Mouse (Mus musculus): ENCODE results near the gene Sh3bgrl. TPM values are rescaled to one million over a fixed set of nuclear protein-coding genes. Genes with fewer than 3 reads are reported as not detected.

Gene Sh3bgrl
- polyA plus RNA-seq, 1 experiment: 42.1 TPM

- Histone ChIP-seq H3K4me3 (replicated peaks; ENCODE audit: control insufficient read depth, low read depth, low read length) (no peak overlapping the region), H3K27ac (ENCODE audit: control insufficient read depth, insufficient read depth, low read depth, low read length, poor library complexity) (no peak overlapping the region), H3K4me1 (ENCODE audit: control insufficient read depth, insufficient read depth, low read length) (no peaks in the 10 kb centered on the region)
- TF ChIP-seq CTCF (IDR thresholded peaks at IDR 0.05; ENCODE audit: control insufficient read depth, insufficient read depth, low read length) (no peak), POLR2A (IDR thresholded peaks at IDR 0.05; ENCODE audit: borderline replicate concordance, control insufficient read depth, low read depth, low read length) (no peak)
- 83% methylated on average over 2 of the region's 2 CpGs for WGBS
These were observed 41.7 kb downstream of the Sh3bgrl start for GRCm38 (mm10) chrX:109136820-109137219.

DNA sequence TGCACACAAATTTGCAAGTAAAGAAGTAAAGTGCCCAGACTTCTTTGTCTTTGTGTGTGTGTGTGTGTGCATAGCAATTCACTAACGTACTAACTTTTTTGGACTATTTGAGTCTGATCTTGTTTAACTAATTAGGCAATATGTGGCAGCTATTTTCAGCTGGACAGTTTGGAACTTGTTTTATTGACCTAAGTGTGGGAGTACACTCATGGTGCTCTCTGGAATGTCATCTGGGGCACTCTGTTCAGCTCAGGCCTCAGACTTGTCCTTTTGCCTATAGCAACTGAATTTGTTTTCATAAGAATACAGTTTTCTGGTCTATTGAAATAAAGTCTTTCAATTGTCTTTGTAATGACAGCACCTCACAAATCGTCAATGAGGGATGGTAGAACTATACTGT lies 42.1 kb downstream of the Sh3bgrl start:
- H3K4me1 ChIP-seq (ENCODE audit: control insufficient read depth, insufficient read depth, low read length): no peaks in the 10 kb centered on the region
- no peak for TF ChIP-seq CTCF (IDR thresholded peaks at IDR 0.05; ENCODE audit: control insufficient read depth, insufficient read depth, low read length)
- TF ChIP-seq POLR2A (IDR thresholded peaks at IDR 0.05; ENCODE audit: borderline replicate concordance, control insufficient read depth, low read depth, low read length): no peak
- no peak overlapping the region for H3K27ac ChIP-seq (ENCODE audit: control insufficient read depth, insufficient read depth, low read depth, low read length, poor library complexity)
- 72% methylated on average over 2 of the region's 2 CpGs for WGBS
- no peak overlapping the region for H3K4me3 ChIP-seq (replicated peaks; ENCODE audit: control insufficient read depth, low read depth, low read length)

DNA sequence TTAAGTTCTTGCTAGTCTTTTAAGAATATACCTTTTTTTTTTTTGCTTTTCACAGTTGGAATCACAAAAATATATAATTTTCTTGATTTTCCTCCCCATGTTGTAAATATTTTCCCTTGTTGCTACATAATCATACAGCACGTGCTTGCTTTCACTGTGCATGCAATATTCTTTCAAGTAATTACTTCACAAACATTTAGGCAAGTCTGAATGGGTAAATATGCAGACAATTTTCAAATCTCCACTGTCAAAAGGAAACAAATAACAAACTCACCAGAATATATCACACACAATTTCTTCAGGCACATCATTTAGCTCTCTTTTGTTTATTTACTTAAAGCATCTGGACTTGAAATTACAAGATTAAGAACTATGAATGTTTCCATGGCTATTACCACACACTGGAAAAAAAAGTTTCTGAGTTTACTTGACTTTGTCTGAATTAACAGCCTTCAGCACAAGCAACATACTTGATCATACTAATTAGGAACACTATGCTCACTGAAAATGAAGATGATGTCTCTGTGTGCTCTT lies 46.2 kb downstream of the Sh3bgrl start:
- no peak overlapping the region for H3K4me3 ChIP-seq (replicated peaks; ENCODE audit: control insufficient read depth, low read depth, low read length)
- 38% methylated on average over 1 of the region's 1 CpGs for WGBS
- TF ChIP-seq CTCF (IDR thresholded peaks at IDR 0.05; ENCODE audit: control insufficient read depth, insufficient read depth, low read length) (no peak), POLR2A (IDR thresholded peaks at IDR 0.05; ENCODE audit: borderline replicate concordance, control insufficient read depth, low read depth, low read length) (no peak)
- H3K4me1 ChIP-seq (ENCODE audit: control insufficient read depth, insufficient read depth, low read length): no peaks in the 10 kb centered on the region
- H3K27ac ChIP-seq (ENCODE audit: control insufficient read depth, insufficient read depth, low read depth, low read length, poor library complexity): no peak overlapping the region

DNA sequence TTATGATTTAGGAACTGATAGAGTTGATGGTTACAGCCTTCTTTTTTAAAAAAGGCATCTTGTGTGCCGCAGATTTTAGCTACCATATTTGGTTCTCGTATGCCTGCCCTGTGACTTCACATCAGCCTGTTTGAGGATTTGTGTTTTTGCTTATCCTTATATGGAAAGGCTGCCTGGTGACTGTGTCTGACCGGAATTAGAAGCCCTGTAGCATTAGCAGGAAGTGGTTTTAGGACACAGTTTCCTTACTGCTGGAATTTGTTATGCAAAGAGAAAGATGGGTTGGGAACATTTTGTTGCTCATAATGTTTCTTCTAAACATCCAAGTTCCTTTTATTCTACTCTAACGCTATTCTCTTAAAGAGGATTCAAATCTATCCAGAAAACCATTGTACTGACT lies 47.1 kb downstream of the Sh3bgrl start:
- no peak overlapping the region for H3K27ac ChIP-seq (ENCODE audit: control insufficient read depth, insufficient read depth, low read depth, low read length, poor library complexity)
- no peak overlapping the region for H3K4me3 ChIP-seq (replicated peaks; ENCODE audit: control insufficient read depth, low read depth, low read length)
- TF ChIP-seq CTCF (IDR thresholded peaks at IDR 0.05; ENCODE audit: control insufficient read depth, insufficient read depth, low read length): no peak
- no peak for TF ChIP-seq POLR2A (IDR thresholded peaks at IDR 0.05; ENCODE audit: borderline replicate concordance, control insufficient read depth, low read depth, low read length)
- WGBS: 58% methylated on average over 4 of the region's 4 CpGs
- no peaks in the 10 kb centered on the region for H3K4me1 ChIP-seq (ENCODE audit: control insufficient read depth, insufficient read depth, low read length)

GRCm38 (mm10) chrX:109145779-109146178 lies 50.6 kb downstream of the Sh3bgrl start:
- H3K4me3 ChIP-seq (replicated peaks; ENCODE audit: control insufficient read depth, low read depth, low read length): no peak overlapping the region
- no peaks in the 10 kb centered on the region for H3K4me1 ChIP-seq (ENCODE audit: control insufficient read depth, insufficient read depth, low read length)
- 81% methylated on average over 6 of the region's 6 CpGs for WGBS
- no peak overlapping the region for H3K27ac ChIP-seq (ENCODE audit: control insufficient read depth, insufficient read depth, low read depth, low read length, poor library complexity)
- no peak for TF ChIP-seq CTCF (IDR thresholded peaks at IDR 0.05; ENCODE audit: control insufficient read depth, insufficient read depth, low read length)
- no peak for TF ChIP-seq POLR2A (IDR thresholded peaks at IDR 0.05; ENCODE audit: borderline replicate concordance, control insufficient read depth, low read depth, low read length)

DNA sequence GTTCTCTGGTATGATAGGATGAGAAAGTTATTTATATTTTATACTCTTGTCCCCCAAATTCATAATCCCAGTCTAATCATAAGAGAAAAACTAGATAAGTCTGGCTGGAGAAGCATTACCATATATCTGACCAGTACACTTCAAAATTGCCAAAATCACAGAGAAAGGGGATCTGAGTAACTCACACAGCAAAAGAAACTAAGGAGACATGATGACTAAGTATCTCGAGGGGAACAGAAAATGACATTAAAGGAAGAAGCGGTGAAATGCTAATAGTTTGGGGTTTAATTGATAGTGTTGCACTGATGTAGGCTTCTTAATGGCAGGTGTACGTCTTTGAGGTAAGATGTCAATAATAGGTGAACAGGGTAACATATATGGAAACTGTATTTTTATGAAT lies 51.9 kb downstream of the Sh3bgrl start:
- Histone ChIP-seq H3K4me1 (ENCODE audit: control insufficient read depth, insufficient read depth, low read length) (no peaks in the 10 kb centered on the region), H3K27ac (ENCODE audit: control insufficient read depth, insufficient read depth, low read depth, low read length, poor library complexity) (no peak overlapping the region), H3K4me3 (replicated peaks; ENCODE audit: control insufficient read depth, low read depth, low read length) (no peak overlapping the region)
- 66% methylated on average over 3 of the region's 3 CpGs for WGBS
- TF ChIP-seq POLR2A (IDR thresholded peaks at IDR 0.05; ENCODE audit: borderline replicate concordance, control insufficient read depth, low read depth, low read length) (no peak), CTCF (IDR thresholded peaks at IDR 0.05; ENCODE audit: control insufficient read depth, insufficient read depth, low read length) (no peak)

DNA sequence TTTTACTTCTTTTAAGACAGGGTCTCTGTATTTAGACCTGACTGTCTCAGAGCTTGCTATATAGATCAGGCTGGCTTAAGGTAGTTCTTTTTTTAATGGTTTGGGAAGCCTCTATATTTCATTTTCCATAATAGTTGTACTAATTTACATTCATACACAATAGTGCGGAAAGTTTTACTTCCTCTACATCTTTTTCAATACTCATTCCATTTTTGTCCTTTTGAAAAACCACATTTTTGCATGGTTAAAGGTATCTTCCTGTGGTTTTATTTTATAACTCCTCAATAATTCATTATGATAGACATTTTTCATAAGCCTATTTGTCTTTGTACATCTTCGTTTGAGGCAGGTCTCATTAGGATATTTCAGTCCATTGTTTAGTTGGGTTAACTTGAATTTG lies 56.1 kb downstream of the Sh3bgrl start:
- no peak for TF ChIP-seq POLR2A (IDR thresholded peaks at IDR 0.05; ENCODE audit: borderline replicate concordance, control insufficient read depth, low read depth, low read length)
- TF ChIP-seq CTCF (IDR thresholded peaks at IDR 0.05; ENCODE audit: control insufficient read depth, insufficient read depth, low read length): no peak
- H3K4me1 ChIP-seq (ENCODE audit: control insufficient read depth, insufficient read depth, low read length): no peaks in the 10 kb centered on the region
- 75% methylated on average over 2 of the region's 2 CpGs for WGBS
- no peak overlapping the region for H3K4me3 ChIP-seq (replicated peaks; ENCODE audit: control insufficient read depth, low read depth, low read length)
- no peak overlapping the region for H3K27ac ChIP-seq (ENCODE audit: control insufficient read depth, insufficient read depth, low read depth, low read length, poor library complexity)

DNA sequence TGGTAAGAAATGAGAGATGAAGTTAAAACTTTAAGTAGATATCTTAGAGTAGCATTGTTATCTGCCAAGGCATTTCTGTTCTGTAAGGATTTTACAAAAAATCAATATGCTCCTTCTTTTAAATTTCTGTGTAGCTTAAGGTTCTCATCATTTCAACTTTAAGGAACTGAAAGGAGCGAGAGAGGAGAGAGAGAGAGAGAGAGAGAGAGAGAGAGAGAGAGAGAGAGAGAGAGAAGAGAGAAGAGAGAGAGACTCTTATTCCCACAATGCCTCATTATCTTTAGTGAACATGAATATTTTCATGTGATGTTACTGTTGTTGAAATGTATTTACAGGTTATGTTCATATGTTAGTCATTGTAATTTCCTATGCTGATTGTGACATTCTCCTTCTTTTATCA lies 65.2 kb downstream of the Sh3bgrl start:
- Histone ChIP-seq H3K4me1 (ENCODE audit: control insufficient read depth, insufficient read depth, low read length) (no peaks in the 10 kb centered on the region), H3K4me3 (replicated peaks; ENCODE audit: control insufficient read depth, low read depth, low read length) (no peak overlapping the region), H3K27ac (ENCODE audit: control insufficient read depth, insufficient read depth, low read depth, low read length, poor library complexity) (no peak overlapping the region)
- no peak for TF ChIP-seq POLR2A (IDR thresholded peaks at IDR 0.05; ENCODE audit: borderline replicate concordance, control insufficient read depth, low read depth, low read length)
- no peak for TF ChIP-seq CTCF (IDR thresholded peaks at IDR 0.05; ENCODE audit: control insufficient read depth, insufficient read depth, low read length)
- WGBS: 60% methylated on average over 1 of the region's 1 CpGs

- Histone ChIP-seq H3K27ac (ENCODE audit: control insufficient read depth, insufficient read depth, low read depth, low read length, poor library complexity) (no peak overlapping the region), H3K4me3 (replicated peaks; ENCODE audit: control insufficient read depth, low read depth, low read length) (no peak overlapping the region), H3K4me1 (ENCODE audit: control insufficient read depth, insufficient read depth, low read length) (no peaks in the 10 kb centered on the region)
- TF ChIP-seq POLR2A (IDR thresholded peaks at IDR 0.05; ENCODE audit: borderline replicate concordance, control insufficient read depth, low read depth, low read length) (no peak), CTCF (IDR thresholded peaks at IDR 0.05; ENCODE audit: control insufficient read depth, insufficient read depth, low read length) (no peak)
- 65% methylated on average over 4 of the region's 4 CpGs for WGBS
These were observed 65.7 kb downstream of the Sh3bgrl start for GRCm38 (mm10) chrX:109160901-109161300.

All from bone marrow, adult 2 months (tissue).